Mouse (Mus musculus): ENCODE results near the gene Lipa. TPM values are rescaled to one million over a fixed set of nuclear protein-coding genes. Genes with fewer than 3 reads are reported as not detected.

Lipa gene
- total RNA-seq (2021), result 10 to 100 TPM; 22.2 to 28.9 TPM
- long read RNA-seq, experiment 1, transcript Lipa-201 (10 exons, 2,969 nt), result major isoform, 20 of 22 reads
- long read RNA-seq, experiment 1, partial matches to known transcripts, result 0 of 22 reads
- long read RNA-seq, experiment 1, other reads (novel, unspliced or antisense), result 0 of 22 reads
- long read RNA-seq, experiment 2, transcript Lipa-201 (10 exons, 2,969 nt), result major isoform, 9 of 10 reads
- long read RNA-seq, experiment 2, partial matches to known transcripts, result 0 of 10 reads
- long read RNA-seq, experiment 2, other reads (novel, unspliced or antisense), result 1 of 10 reads

- peak; percentile 97 to 99 for DNase-seq
Measured at GRCm38 (mm10) chr19:34526941-34527682, at the start of gene Lipa. Lipa (minus strand) TSS chr19:34527474.

DNA sequence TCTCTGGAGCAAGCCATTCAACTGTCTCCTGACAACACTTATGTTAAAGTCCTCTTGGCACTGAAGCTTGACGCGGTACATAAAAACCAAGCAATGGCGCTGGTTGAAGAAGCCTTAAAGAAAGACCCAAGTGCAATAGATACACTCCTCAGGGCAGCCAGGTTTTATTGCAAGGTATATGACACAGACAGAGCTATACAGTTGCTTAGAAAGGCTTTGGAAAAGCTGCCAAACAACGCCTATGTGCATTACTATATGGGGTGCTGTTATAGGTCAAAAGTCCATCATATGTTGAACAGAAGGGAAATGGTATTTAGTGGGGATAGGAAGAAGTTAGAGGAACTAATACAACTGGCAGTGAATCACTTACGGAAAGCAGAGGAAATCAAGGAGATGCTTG lies 46.4 kb upstream of the Lipa start:
- no peak for DNase-seq

DNA sequence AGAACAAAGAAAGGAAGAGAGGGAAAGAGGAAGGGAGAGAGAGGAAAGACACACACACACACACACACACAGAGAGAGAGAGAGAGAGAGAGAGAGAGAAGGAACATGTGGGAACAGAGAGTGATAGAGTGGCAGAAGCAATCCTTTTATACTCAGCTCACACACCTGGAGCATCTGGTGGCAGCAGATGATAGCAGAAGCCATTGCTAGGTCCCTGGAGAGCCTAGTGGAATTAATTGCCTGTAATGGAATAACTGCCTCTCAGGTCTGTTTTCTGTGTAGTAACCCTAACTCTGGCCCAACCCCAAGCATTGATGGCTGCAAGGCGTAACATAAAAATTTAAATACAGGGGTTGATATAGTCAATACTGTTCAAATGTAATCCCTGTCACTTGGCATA lies 43.8 kb upstream of the Lipa start:
- DNase-seq, result no peak

DNA sequence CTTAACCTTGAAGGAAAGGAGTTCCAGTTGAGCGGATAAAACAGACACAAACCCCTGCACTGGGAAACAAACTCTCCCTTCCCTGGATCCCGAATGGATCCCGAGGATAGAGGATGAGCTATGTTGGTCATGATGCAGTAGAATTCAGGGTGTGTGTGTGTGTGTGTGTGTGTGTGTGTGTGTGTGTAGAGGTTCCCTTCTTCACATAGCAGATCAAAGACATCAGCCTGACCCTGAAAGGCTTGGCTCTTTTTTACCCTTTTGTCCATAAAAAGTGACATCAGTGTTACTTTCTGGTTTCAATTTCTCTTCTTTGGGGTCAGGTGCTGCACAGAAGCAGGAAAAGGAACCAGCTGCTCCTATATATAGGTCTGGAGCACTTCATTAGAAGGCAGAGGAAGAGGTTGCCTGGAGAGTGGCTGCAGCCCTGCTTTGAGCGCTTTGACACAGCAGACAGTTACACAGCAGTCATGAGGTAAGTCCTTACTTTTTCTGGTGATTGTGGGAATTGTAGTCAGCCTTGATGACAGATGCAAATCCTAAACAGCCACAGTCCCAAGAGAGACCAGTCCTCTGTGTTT lies 42.7 kb upstream of the Lipa start:
- no peak for DNase-seq

DNA sequence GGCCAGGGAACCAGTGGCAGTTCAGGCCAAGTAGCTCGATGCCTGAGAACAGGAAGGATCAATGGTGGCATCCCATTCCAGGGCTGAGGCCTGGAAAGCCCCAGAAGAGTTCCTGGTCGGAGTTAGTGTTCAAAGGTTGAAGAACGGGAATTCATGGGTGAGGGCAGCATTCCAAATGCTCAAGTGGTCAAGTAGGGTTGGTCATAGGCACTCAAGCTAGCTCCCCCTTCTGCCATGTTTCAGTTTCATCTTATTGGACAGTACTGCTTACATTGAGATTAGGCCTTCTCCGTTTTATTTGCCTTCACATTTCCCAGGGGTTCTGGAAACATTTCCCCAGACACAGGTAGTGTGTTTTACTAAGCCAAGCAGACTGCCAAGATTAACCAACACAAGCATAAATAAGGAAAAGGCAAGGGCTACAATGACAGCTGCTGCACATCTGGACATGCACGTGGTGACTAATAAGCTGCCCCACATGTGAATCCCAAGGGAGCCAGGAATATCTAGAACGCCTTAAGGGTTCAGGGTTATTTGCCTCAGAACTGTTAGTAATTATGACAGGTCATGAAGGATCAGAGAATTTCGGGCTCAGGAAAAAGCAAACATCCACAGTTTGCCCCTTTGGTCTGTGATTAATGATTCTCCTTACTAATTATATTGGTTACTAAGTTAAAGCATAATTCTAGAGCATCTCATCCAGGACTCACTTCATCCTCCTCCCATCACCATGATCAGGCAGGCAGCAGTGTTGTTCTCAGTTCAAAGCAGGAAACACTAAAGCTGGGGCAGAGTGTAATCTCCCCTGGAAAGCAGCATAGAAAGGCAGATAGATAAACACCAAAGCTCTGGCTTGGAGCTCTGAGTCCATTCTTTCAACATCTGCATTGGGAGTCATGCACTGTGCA lies 42.0 kb upstream of the Lipa start:
- peak in 1 of 2 experiments; percentile 32 for DNase-seq

DNA sequence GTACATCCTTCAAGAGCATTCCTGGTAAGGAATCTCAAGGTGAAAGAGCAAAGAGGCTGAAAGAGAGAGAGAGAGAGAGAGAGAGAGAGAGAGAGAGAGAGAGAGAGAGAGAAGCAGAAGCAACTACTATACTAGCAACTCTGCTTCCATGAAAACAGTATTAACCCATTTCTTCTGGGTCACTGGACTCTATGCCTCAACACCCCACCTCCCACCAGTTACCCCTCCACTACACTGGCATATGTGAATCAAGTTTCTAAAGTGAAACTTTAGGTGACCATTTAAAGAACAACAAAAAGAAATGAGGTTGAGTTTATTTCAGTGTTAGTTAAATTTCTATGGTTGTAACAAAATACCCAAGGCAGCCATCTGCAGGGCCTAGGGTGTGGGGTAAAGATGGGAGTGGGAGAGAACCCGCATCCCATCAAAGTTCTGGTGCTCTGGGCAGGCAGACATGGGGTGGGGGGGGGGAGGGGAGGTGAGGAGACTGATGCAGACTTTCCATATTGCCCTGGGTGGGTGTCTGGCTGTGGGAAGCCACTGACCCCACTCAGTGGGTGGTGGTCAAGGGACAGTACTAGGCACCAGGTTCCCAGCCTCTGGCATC lies 39.0 kb upstream of the Lipa start:
- DNase-seq, result no peak

DNA sequence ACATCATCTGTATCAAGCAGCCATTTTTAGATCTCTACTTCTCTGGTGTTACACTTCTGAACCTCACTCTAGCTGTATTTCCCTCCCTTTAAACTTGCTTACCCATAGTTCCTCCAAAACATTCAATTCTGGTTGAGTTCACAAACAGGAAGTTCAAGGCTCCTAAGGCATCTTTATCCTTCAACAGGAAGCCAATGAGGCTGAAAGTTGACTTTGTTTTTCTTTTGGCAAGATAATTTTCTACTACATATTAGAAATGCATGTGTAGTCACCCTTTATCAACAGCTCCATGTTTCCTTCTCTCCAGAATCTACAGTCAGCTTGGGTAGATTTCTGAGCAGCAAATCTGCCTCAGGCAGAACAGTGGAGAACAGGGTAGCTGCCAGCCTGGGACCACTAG lies 35.3 kb upstream of the Lipa start:
- no peak for DNase-seq

GRCm38 (mm10) chr19:34556621-34557020 lies 29.3 kb upstream of the Lipa start:
- peak; percentile 59 to 61 for DNase-seq

DNA sequence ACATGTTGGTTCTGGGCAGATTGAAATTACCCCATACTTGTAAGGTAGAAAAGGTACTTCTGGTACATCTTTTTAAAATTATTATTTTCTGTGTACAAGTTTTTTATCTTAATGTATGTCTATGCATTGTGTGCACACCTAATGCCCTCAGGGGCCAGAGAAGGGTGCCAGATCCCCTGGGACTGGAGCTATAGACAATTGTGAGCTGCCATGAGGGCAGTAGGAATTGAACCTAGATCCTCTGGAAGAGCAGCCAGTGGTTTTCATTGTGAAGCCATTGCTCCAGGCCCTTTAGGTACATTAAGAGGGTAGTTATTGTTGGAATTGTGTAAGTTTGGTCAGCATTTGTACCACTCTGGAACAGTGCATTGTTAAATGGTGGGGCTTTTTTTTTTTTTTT lies 26.8 kb upstream of the Lipa start:
- DNase-seq, result no peak

DNA sequence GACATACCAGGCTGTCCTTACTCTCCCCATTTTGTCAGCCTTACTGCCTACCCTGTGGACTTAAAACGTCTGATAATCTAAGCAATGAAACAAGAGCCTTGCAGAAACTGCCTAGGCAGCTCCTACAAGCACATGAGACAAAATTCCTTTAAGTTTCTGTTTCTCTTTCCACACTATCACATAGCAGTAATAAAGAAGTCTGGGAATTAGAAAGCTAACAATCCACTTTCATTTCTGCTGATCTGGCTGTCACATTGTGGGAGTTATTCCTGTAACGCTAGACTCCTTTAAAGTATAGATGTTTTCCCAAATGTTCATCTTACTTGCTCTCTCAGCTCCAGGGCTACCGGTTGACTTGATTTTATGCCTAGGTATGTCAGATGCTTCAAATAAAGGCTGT lies 26.2 kb upstream of the Lipa start:
- DNase-seq, result peak; percentile 6 to 20

DNA sequence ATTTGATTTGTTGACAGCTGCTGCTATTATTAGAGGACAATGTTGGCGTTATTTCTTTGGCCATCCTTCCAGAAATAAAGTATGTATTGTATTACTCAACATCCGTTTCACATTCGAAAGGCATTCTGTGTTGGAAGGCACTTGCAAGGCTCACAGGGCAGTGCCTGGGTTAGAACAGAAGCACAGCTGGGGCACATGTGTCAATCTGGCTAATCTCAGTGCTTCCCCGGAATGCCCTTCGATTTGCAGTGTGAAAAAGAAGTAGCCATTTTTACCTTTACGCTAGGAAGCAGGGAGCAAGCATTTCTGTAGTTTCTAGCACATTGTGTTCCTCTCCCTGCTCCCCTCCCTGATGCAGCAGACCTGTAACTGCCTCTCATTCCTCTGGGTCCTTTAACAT lies 25.7 kb upstream of the Lipa start:
- peak; percentile 57 for DNase-seq

DNA sequence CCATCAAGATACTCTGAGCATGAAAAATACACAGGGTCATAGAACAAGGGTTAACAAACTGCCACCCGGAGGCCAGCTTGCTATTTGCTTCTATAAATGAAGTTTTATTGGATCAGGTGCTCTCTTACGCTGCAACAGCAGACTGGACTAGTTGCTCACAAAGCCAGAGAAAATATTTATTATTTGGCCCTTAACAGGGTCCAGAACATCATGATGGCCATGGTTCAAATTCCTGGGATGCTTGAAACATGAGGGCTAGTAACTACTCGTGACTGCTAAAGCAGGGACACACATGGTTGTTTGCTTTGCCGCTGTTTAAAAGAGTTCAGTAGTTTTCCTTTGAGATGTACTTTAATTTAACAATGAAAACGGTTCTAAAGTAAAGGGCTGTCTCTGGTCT lies 24.7 kb upstream of the Lipa start:
- DNase-seq, result peak; percentile 68 to 73

DNA sequence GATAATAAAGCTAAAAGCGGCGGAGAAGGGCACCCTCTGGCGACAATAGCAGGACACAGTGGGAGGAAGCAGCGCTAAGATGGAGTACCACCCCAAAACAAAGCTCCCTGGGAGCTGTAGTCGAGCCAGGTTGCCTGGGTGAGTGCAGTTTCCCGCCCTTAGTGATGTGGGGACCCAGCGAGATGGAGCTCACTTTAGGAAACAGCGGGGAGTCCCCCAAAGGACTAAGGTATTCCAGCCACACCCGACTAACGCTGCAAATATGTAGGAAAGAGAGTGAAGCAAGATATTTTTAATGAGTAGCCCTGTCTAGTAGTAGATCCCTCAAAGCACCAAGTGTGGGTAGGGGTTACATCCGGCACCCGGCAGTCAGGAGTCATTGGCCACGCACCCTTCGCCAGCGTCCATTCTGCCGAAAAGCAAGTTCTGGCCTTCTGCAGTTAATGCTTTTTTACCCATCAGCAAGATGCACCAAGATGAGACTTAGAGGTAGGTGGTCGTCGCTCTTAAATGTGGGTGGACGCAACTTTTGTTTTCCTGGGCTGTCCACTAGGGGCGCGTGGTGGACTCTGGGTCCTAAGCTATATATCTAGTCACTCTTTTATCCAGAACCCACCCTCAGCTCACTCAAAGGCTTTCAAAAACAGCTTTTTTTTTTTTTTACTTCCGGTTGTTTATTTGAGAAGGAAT lies 23.4 kb upstream of the Lipa start, which contains the start of gene Ifit2:
Gene Ifit2, plus strand, starts transcription at position 161 of the 690 bp plus-strand sequence.
- DNase-seq, result peak; percentile 85 to 87

DNA sequence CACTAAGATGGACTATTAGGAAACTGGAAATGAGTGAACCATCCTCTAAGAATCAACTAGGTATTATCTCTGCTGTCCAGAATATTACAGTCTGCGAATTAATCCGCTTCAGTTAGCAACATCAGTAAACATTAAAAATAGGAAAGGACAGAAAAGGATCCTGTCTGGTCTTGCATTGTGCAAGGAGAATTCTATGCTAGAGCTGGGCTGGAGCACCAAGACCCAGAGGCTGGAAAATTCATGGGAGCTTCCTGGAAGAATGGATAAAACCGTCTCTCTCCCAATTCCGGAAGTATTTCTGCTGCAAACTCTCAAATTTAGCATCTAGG lies 22.9 kb upstream of the Lipa start:
- DNase-seq, result no peak

GRCm38 (mm10) chr19:34547976-34548375 lies 20.7 kb upstream of the Lipa start:
- peak; percentile 84 to 95 for DNase-seq

DNA sequence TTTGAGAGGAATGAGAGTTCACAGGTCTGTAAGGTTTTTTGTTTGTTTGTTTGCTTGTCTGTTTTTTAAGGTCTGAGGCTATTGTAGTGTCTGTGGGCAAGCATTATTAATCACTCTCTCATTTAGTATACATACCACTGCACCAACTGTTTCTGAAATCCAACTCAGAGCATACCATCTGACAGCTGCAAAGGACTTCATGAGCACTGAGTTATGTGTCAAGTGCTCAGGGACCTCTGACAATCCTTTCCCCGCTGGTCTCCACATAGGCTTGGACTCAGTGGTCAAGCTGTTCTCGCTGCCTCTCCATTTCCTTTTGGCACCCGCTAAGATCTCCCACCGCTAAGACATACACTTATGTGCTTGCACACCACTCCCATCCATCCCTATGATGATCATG lies 18.9 kb upstream of the Lipa start:
- DNase-seq, result no peak

- no peak for DNase-seq
Measured at GRCm38 (mm10) chr19:34539422-34539821, 12.1 kb upstream of the Lipa start.

- DNase-seq, result no peak
Measured at GRCm38 (mm10) chr19:34532061-34532751, 4.9 kb upstream of the Lipa start.

DNA sequence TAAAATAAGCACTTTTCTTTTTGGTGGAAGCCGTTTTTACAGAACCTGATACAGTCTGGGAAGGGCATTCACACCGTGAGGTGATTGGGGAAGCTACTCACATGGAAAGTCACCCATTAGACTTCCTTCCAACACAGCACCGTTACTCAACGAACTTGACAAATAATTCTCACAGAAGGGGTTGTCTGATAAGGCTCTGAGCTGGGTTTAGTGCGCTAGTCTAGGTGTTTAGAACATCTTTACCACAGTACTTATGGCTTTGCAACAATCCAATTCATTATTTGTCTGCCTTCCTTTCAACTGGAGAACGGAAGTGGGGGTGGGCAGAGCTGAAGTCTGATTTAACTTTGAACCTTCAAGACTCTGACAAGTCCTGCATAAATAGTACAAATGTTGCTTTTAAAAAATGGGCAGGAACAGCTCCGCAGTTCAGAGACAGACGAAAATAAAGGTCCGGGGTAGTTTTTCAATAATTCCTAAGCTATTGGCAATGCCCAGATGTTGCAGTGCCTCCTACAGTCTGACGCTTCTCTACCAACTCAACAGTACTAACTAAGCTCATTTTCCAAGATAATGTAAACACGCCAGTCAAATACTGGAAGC lies 852 bp downstream of the Lipa start:
- DNase-seq, result peak; percentile 28 to 62

- no peak for DNase-seq
Measured at GRCm38 (mm10) chr19:34524646-34525045, 2.6 kb downstream of the Lipa start.
